9 mouse cellular contexts compared by ENCODE assay signal in genomic region chr9:95688064-95688463, GRCm38 (mm10). TPM values are rescaled to one million over a fixed set of nuclear protein-coding genes. Genes with fewer than 3 reads are reported as not detected.
DNase-seq lines count a peak whose midpoint lies in the region; ATAC-seq and TF ChIP-seq lines count a peak whose summit lies in the region.
"Had no signal": no experiment of that assay in that cellular context is flagged by ENCODE, and none has a peak within 500 bp of the region (broad histone marks: within the 10 kb centered on the region; RNA-seq: fewer than 3 reads in every experiment).

No protein-coding gene starts in this region.

- CTCF ChIA-PET in Patski (lab: Charles Lee) = interaction anchor here (0.9 to 1.8 kb wide), 7 partner anchors 8 to 168 kb away, joined by 3 to 7 read pairs (median 3); no protein-coding TSS in a partner anchor

- no peak overlapping the region for H3K9ac ChIP-seq in kidney, embryonic 14.5 days (ENCODE audit: low read depth, low read length)
- H3K9ac ChIP-seq: embryonic facial prominence, embryonic 13.5 days had no signal

- no peak overlapping the region for H3K27ac ChIP-seq in kidney, adult 2 months (ENCODE audit: insufficient read depth, low read depth, low read length)
- H3K27ac ChIP-seq in kidney, embryonic 14.5 days (ENCODE audit: low read depth, low read length) = no peak overlapping the region
- no peak overlapping the region for H3K27ac ChIP-seq in embryonic fibroblast, embryonic 13.5 days (ENCODE audit: insufficient read depth, low read length)
- H3K27ac ChIP-seq: embryonic facial prominence, embryonic 13.5 days had no signal

- no peak for ATAC-seq in kidney, embryonic 14.5 days (ENCODE audit: low FRiP score, low TSS enrichment)
- no peak for ATAC-seq in Patski
- ATAC-seq in megakaryocyte, adult 5-6 weeks (ENCODE audit: poor library complexity, severe bottlenecking) = peak; percentile 57; the same call in 1 of the 2 replicates

- in situ Hi-C loops in Patski (cut with MboI; ENCODE audit: low pct_unique_long_range_greater_than_20kb) = loop anchor here (25.0 kb wide), 1 partner anchor 951 kb away; no protein-coding TSS in a partner anchor

- 46% methylated on average over 3 of the region's 3 CpGs for WGBS in kidney, adult 2 months
- 64% methylated on average over 3 of the region's 3 CpGs for WGBS in kidney, embryonic 14.5 days

- TF ChIP-seq CTCF in kidney, adult 2 months (conservative IDR thresholded peaks at IDR 0.05; ENCODE audit: insufficient read depth, insufficient read length, low read depth, low read length) = peak; percentile 79
- TF ChIP-seq CTCF in Patski (IDR thresholded peaks at IDR 0.05) = peak; percentile 67
- peak; percentile 60; the same call in 1 of the 2 replicates for TF ChIP-seq CTCF in embryonic fibroblast, embryonic 13.5 days (IDR thresholded peaks at IDR 0.05; ENCODE audit: borderline replicate concordance, insufficient read depth, low read length)

- H3K4me1 ChIP-seq in kidney, adult 2 months (ENCODE audit: control insufficient read depth, insufficient read depth, low read length) = 0 out of 2 replicates have a peak, but pooled peaks cover 4% of the 10 kb centered on the region
- no peaks in the 10 kb centered on the region for H3K4me1 ChIP-seq in kidney, embryonic 14.5 days (ENCODE audit: control insufficient read depth, insufficient read depth, low read length)
- no peaks in the 10 kb centered on the region for H3K4me1 ChIP-seq in embryonic fibroblast, embryonic 13.5 days (ENCODE audit: control insufficient read depth, insufficient read depth, low read length)

- no peak overlapping the region for H3K4me2 ChIP-seq in kidney, embryonic 14.5 days (replicated peaks; ENCODE audit: low read depth, low read length)
- H3K4me2 ChIP-seq: embryonic facial prominence, embryonic 13.5 days had no signal

- H3K27me3 ChIP-seq in kidney, adult 2 months (replicated peaks; ENCODE audit: control insufficient read depth, insufficient read depth, low read length) = no peaks in the 10 kb centered on the region
- H3K27me3 ChIP-seq in kidney, embryonic 14.5 days (ENCODE audit: control insufficient read depth, insufficient read depth, low read length) = no peaks in the 10 kb centered on the region
- H3K27me3 ChIP-seq in Patski = no peaks in the 10 kb centered on the region
- H3K27me3 ChIP-seq: embryonic facial prominence, embryonic 13.5 days had no signal

- H3K9me3 ChIP-seq in kidney, embryonic 14.5 days (ENCODE audit: control insufficient read depth, low read length) = no peaks in the 10 kb centered on the region
- H3K9me3 ChIP-seq: embryonic facial prominence, embryonic 13.5 days had no signal

- no peak overlapping the region for H3K4me3 ChIP-seq in kidney, adult 2 months (ENCODE audit: insufficient read depth, low read depth, low read length)
- no peak overlapping the region for H3K4me3 ChIP-seq in kidney, embryonic 14.5 days (ENCODE audit: low read length)
- H3K4me3 ChIP-seq in embryonic fibroblast, embryonic 13.5 days (ENCODE audit: insufficient read depth, low read length) = no peak overlapping the region
- H3K4me3 ChIP-seq: embryonic facial prominence, embryonic 13.5 days had no signal

- POLR2A ChIA-PET in Patski (lab: Charles Lee) = no interaction called here

- peak; percentile 54 for DNase-seq in kidney, adult 2 months
- peak; percentile 20 to 31 for DNase-seq in B cell, adult 2 months
- DNase-seq in Patski (ENCODE audit: low read depth, low spot score) = no peak
- DNase-seq in ovary, adult 18-20 months (ENCODE audit: low spot score) = no peak
- no peak for DNase-seq in layer of hippocampus, adult 9-10 months (ENCODE audit: low spot score)

- TF ChIP-seq POLR2A in kidney, adult 2 months (IDR thresholded peaks at IDR 0.05; ENCODE audit: low read depth, low read length) = no peak
- no peak for TF ChIP-seq POLR2A in embryonic fibroblast, embryonic 13.5 days (IDR thresholded peaks at IDR 0.05; ENCODE audit: low read depth, low read length)

- H3K36me3 ChIP-seq in kidney, adult 2 months (ENCODE audit: control insufficient read depth, insufficient read depth, low read length) = no peaks in the 10 kb centered on the region
- no peaks in the 10 kb centered on the region for H3K36me3 ChIP-seq in kidney, embryonic 14.5 days (ENCODE audit: control insufficient read depth, insufficient read depth, low read length)
- H3K36me3 ChIP-seq: embryonic facial prominence, embryonic 13.5 days had no signal

RNA-seq across cellular contexts. Expression of gene Pcolce2, which starts 50.7 kb away (rescaled TPM):
- 0.78 and 0.90 TPM in 2 replicates for polyA plus RNA-seq in kidney, adult 2 months (2012; rRNA removed)
- polyA plus RNA-seq in kidney, embryonic 14.5 days (2014; fragmentation: Nextera tagmentation; extraction: Ambion mirVana) = 1.5 and 1.6 TPM in 2 replicates
- polyA plus RNA-seq in Patski (2021) = 6.0 TPM
- polyA plus RNA-seq in embryonic fibroblast, embryonic 13.5 days (2011; ENCODE audit: insufficient read length, low read depth, missing spikeins) = 6.7 and 7.9 TPM in 2 replicates
- total RNA-seq in megakaryocyte, adult 5-6 weeks (2015) = not detected in 2 replicates
- total RNA-seq in megakaryocyte, adult 5-6 weeks (2017) = not detected in 2 replicates

Comparison
In these comparisons a context has a peak if more than half of its experiments do, and no peak if none do; other contexts are left out.
1. DNase-seq: peak in kidney, adult 2 months (single experiment) and B cell, adult 2 months (2 of 2); none in Patski (single experiment), ovary, adult 18-20 months (single experiment) and layer of hippocampus, adult 9-10 months (single experiment).
2. Peak in every context shown above with its lines, with median percentiles within 50 percentile points of each other: CTCF ChIP-seq.